Mouse (Mus musculus) forebrain, postnatal 0 days (tissue): ENCODE measurements at regions not wholly inside any gene's neighbourhood (a gene's known extent, or its start where the extent isn't known, plus 50 kb on each side); places are given as distances from the start of the nearest gene placed in this dataset.
A peak's percentile ranks its signal among the peaks of the same experiment; 100 is the strongest.

ENCODE experiments used
- ATAC-seq: fragments of 200-750 bp; cut with Nextera tagmentation; 2 replicates; pipeline ENCODE4 v1.8.0; 2017; ENCODE audit warnings: mild to moderate bottlenecking, moderate library complexity
- DNase-seq: peaks from one replicate; pipeline ENCODE4 v3.0.0-alpha.2; 2015
- H3K27ac ChIP-seq: fragments of 300-500 bp; sonication (generic); 2 replicates; pipeline ENCODE4 v1.5.1; 2014; ENCODE audit warnings: low read depth, mild to moderate bottlenecking, antibody characterized with exemption, low read length, moderate library complexity, mixed read lengths
- H3K27me3 ChIP-seq: fragments of 300-500 bp; sonication (generic); 2 replicates; pipeline ENCODE4 v1.6.1; 2014; ENCODE audit warnings: mild to moderate bottlenecking, low read length, mixed read lengths; ENCODE audit not compliant: insufficient read depth
- H3K36me3 ChIP-seq: fragments of 300-500 bp; sonication (generic); 2 replicates; pipeline ENCODE4 v1.6.1; 2014; ENCODE audit warnings: mild to moderate bottlenecking, moderate library complexity; ENCODE audit not compliant: insufficient read depth
- H3K4me1 ChIP-seq: fragments of 300-500 bp; sonication (generic); 2 replicates; pipeline ENCODE4 v1.6.1; 2014; ENCODE audit warnings: antibody characterized with exemption; ENCODE audit not compliant: insufficient read depth
- H3K4me2 ChIP-seq: fragments of 300-500 bp; sonication (generic); 2 replicates; pipeline ENCODE4 v1.6.1; 2014; ENCODE audit warnings: low read depth, mild to moderate bottlenecking, moderate library complexity
- H3K4me3 ChIP-seq: fragments of 300-500 bp; sonication (generic); 2 replicates; pipeline ENCODE4 v1.5.1; 2014; ENCODE audit warnings: low read depth, low read length, mixed read lengths
- H3K9ac ChIP-seq: fragments of 300-500 bp; sonication (generic); 2 replicates; pipeline ENCODE4 v1.6.1; 2014; ENCODE audit warnings: mild to moderate bottlenecking
- H3K9me3 ChIP-seq: fragments of 300-500 bp; sonication (generic); 2 replicates; pipeline ENCODE4 v1.6.1; 2016; ENCODE audit warnings: low read length
- CTCF ChIP-seq: sonication (generic); IDR thresholded peaks from 2 replicates; pipeline ENCODE4 v1.5.1; 2016; ENCODE audit warnings: antibody characterized with exemption, control low read depth, low read depth
- WGBS: fragments of 180-500 bp; shearing (Covaris S2); extraction: QIAGEN DNeasy Blood & Tissue Kit; methylation state at CpG from one replicate; pipeline ENCODE4 v1.1.7; 2014; 5-methylcytosine and 5-hydroxymethylcytosine counted together

- Histone ChIP-seq H3K36me3 (no peaks in the 10 kb centered on the region), H3K4me3 (no peak overlapping the region), H3K4me1 (no peaks in the 10 kb centered on the region), H3K27ac (no peak overlapping the region), H3K4me2 (no peak overlapping the region), H3K9ac (no peak overlapping the region), H3K27me3 (no peaks in the 10 kb centered on the region), H3K9me3 (no peaks in the 10 kb centered on the region)
- TF ChIP-seq CTCF: no peak
- no peak for DNase-seq
- ATAC-seq: no peak
- 65% methylated on average over 6 of the region's 6 CpGs for WGBS
Observed at GRCm38 (mm10) chrX:11929448-11929847, 230.7 kb downstream of the Bcor start.

- no peak overlapping the region for H3K9ac ChIP-seq
- ATAC-seq: no peak
- no peaks in the 10 kb centered on the region for H3K36me3 ChIP-seq
- H3K4me3 ChIP-seq: no peak overlapping the region
- no peaks in the 10 kb centered on the region for H3K27me3 ChIP-seq
- no peak for DNase-seq
- WGBS: 68% methylated on average over 9 of the region's 9 CpGs
- no peak overlapping the region for H3K4me2 ChIP-seq
- no peak for TF ChIP-seq CTCF
- no peaks in the 10 kb centered on the region for H3K4me1 ChIP-seq
- H3K27ac ChIP-seq: no peak overlapping the region
- no peaks in the 10 kb centered on the region for H3K9me3 ChIP-seq
Observed at GRCm38 (mm10) chrX:11931432-11931831, 228.7 kb downstream of the Bcor start.

GRCm38 (mm10) chrX:11935337-11935736 is 224.8 kb downstream of the Bcor start:
- 37% methylated on average over 5 of the region's 5 CpGs for WGBS
- no peaks in the 10 kb centered on the region for H3K27me3 ChIP-seq
- no peak overlapping the region for H3K4me3 ChIP-seq
- ATAC-seq: 0 out of 2 replicates have a peak, but pooled peaks have one; percentile 23
- H3K36me3 ChIP-seq: no peaks in the 10 kb centered on the region
- H3K9me3 ChIP-seq: no peaks in the 10 kb centered on the region
- peak; percentile 42 for DNase-seq
- H3K27ac ChIP-seq: no peak overlapping the region
- H3K9ac ChIP-seq: no peak overlapping the region
- no peak for TF ChIP-seq CTCF
- H3K4me1 ChIP-seq: no peaks in the 10 kb centered on the region
- H3K4me2 ChIP-seq: no peak overlapping the region

- H3K36me3 ChIP-seq: no peaks in the 10 kb centered on the region
- no peak overlapping the region for H3K27ac ChIP-seq
- DNase-seq (no peak), ATAC-seq (no peak)
- no peak for TF ChIP-seq CTCF
- no peaks in the 10 kb centered on the region for H3K4me1 ChIP-seq
- no peak overlapping the region for H3K4me2 ChIP-seq
- H3K4me3 ChIP-seq: no peak overlapping the region
- no peak overlapping the region for H3K9ac ChIP-seq
- WGBS: 88% methylated on average over 2 of the region's 2 CpGs
- H3K9me3 ChIP-seq: no peaks in the 10 kb centered on the region
- no peaks in the 10 kb centered on the region for H3K27me3 ChIP-seq
Observed at GRCm38 (mm10) chrX:11940246-11940645, 219.9 kb downstream of the Bcor start.

- no peak overlapping the region for H3K27ac ChIP-seq
- H3K9ac ChIP-seq: no peak overlapping the region
- H3K4me1 ChIP-seq: no peaks in the 10 kb centered on the region
- DNase-seq: no peak
- H3K27me3 ChIP-seq: no peaks in the 10 kb centered on the region
- H3K9me3 ChIP-seq: no peaks in the 10 kb centered on the region
- no peak for ATAC-seq
- 64% methylated on average over 10 of the region's 10 CpGs for WGBS
- H3K4me3 ChIP-seq: no peak overlapping the region
- no peak overlapping the region for H3K4me2 ChIP-seq
- no peak for TF ChIP-seq CTCF
- no peaks in the 10 kb centered on the region for H3K36me3 ChIP-seq
Observed at GRCm38 (mm10) chrX:11943367-11943766, 216.8 kb downstream of the Bcor start.

- no peak for TF ChIP-seq CTCF
- Histone ChIP-seq H3K27ac (no peak overlapping the region), H3K9ac (no peak overlapping the region), H3K4me3 (no peak overlapping the region), H3K36me3 (no peaks in the 10 kb centered on the region), H3K4me1 (no peaks in the 10 kb centered on the region), H3K4me2 (no peak overlapping the region), H3K27me3 (no peaks in the 10 kb centered on the region), H3K9me3 (no peaks in the 10 kb centered on the region)
- no peak for ATAC-seq
- WGBS: 35% methylated on average over 6 of the region's 6 CpGs
- DNase-seq: no peak
Observed at GRCm38 (mm10) chrX:11944574-11944973, 215.6 kb downstream of the Bcor start.

GRCm38 (mm10) chrX:11945280-11945679 is 214.9 kb downstream of the Bcor start:
- 24% methylated on average over 1 of the region's 1 CpGs for WGBS
- H3K36me3 ChIP-seq: no peaks in the 10 kb centered on the region
- DNase-seq: no peak
- no peaks in the 10 kb centered on the region for H3K27me3 ChIP-seq
- no peak overlapping the region for H3K9ac ChIP-seq
- no peak for ATAC-seq
- H3K4me2 ChIP-seq: no peak overlapping the region
- no peak for TF ChIP-seq CTCF
- no peak overlapping the region for H3K27ac ChIP-seq
- no peaks in the 10 kb centered on the region for H3K9me3 ChIP-seq
- H3K4me3 ChIP-seq: no peak overlapping the region
- no peaks in the 10 kb centered on the region for H3K4me1 ChIP-seq

- Histone ChIP-seq H3K27ac (no peak overlapping the region), H3K9ac (no peak overlapping the region), H3K36me3 (no peaks in the 10 kb centered on the region), H3K27me3 (no peaks in the 10 kb centered on the region), H3K9me3 (no peaks in the 10 kb centered on the region), H3K4me3 (no peak overlapping the region), H3K4me1 (no peaks in the 10 kb centered on the region), H3K4me2 (no peak overlapping the region)
- no peak for TF ChIP-seq CTCF
- ATAC-seq (no peak), DNase-seq (no peak)
- WGBS: 52% methylated on average over 2 of the region's 2 CpGs
Observed at GRCm38 (mm10) chrX:11952193-11952592, 208.0 kb downstream of the Bcor start.
